Comparison of ENCODE assay signal across 9 mouse cellular contexts in genomic region chr1:136749188-136749587, GRCm38 (mm10).
DNase-seq lines count a peak whose midpoint lies in the region; ATAC-seq and TF ChIP-seq lines count a peak whose summit lies in the region.
"Had no signal": no experiment of that assay in that cellular context is flagged by ENCODE, and none has a peak within 500 bp of the region (broad histone marks: within the 10 kb centered on the region; RNA-seq: fewer than 3 reads in every experiment).

No protein-coding gene starts in this region.

- WGBS in hindbrain, embryonic 14.5 days = 55% methylated on average over 8 of the region's 8 CpGs
- WGBS in hindbrain, embryonic 12.5 days = 57% methylated on average over 8 of the region's 8 CpGs
- 63% methylated on average over 8 of the region's 8 CpGs for WGBS in lung, adult 2 months

- no peak overlapping the region for H3K9ac ChIP-seq in hindbrain, embryonic 14.5 days
- no peak overlapping the region for H3K9ac ChIP-seq in hindbrain, embryonic 12.5 days
- no peak overlapping the region for H3K9ac ChIP-seq in MEL (ENCODE audit: control insufficient read depth, low read depth, low read length, poor library complexity, severe bottlenecking)

- no peak for ATAC-seq in hindbrain, embryonic 14.5 days (ENCODE audit: low FRiP score)
- no peak for ATAC-seq in hindbrain, embryonic 12.5 days (ENCODE audit: low FRiP score)

- H3K36me3 ChIP-seq in hindbrain, embryonic 14.5 days (replicated peaks; ENCODE audit: control insufficient read depth, insufficient read depth) = no peaks in the 10 kb centered on the region
- H3K36me3 ChIP-seq in hindbrain, embryonic 12.5 days = no peaks in the 10 kb centered on the region
- H3K36me3 ChIP-seq in MEL (ENCODE audit: control insufficient read depth in 1 of 2, insufficient read depth in 2 of 2, low read length in 2 of 2) = no peaks in the 10 kb centered on the region

- H3K4me1 ChIP-seq in hindbrain, embryonic 14.5 days (replicated peaks; ENCODE audit: control insufficient read depth, insufficient read depth, low read length) = no peaks in the 10 kb centered on the region
- no peaks in the 10 kb centered on the region for H3K4me1 ChIP-seq in hindbrain, embryonic 12.5 days
- H3K4me1 ChIP-seq in MEL (ENCODE audit: control insufficient read depth in 1 of 2, insufficient read depth in 2 of 2, low read length in 2 of 2) = no peaks in the 10 kb centered on the region; a peak in 1 of 4 replicates
- H3K4me1 ChIP-seq in lung, adult 2 months (ENCODE audit: control insufficient read depth, insufficient read depth, low read length) = no peaks in the 10 kb centered on the region

- H3K9me3 ChIP-seq in hindbrain, embryonic 14.5 days (ENCODE audit: control insufficient read depth, low read length) = no peaks in the 10 kb centered on the region
- no peaks in the 10 kb centered on the region for H3K9me3 ChIP-seq in hindbrain, embryonic 12.5 days (replicated peaks)
- H3K9me3 ChIP-seq in MEL (replicated peaks; ENCODE audit: insufficient read depth, low read length) = no peaks in the 10 kb centered on the region

- no peaks in the 10 kb centered on the region for H3K27me3 ChIP-seq in hindbrain, embryonic 14.5 days (ENCODE audit: control insufficient read depth, insufficient read depth, low read length)
- H3K27me3 ChIP-seq in hindbrain, embryonic 12.5 days = no peaks in the 10 kb centered on the region
- no peaks in the 10 kb centered on the region for H3K27me3 ChIP-seq in MEL (ENCODE audit: control insufficient read depth in 1 of 2, insufficient read depth in 2 of 2, low read length in 2 of 2)

- no peak for TF ChIP-seq POLR2A in MEL (IDR thresholded peaks at IDR 0.05; ENCODE audit: control insufficient read depth in 1 of 2, insufficient read depth in 1 of 2, low read depth in 1 of 2, low read length in 2 of 2, poor library complexity in 1 of 2)
- TF ChIP-seq POLR2A in lung, adult 2 months (IDR thresholded peaks at IDR 0.05; ENCODE audit: borderline replicate concordance, extremely low read depth, low read depth, low read length) = no peak

- no peak for TF ChIP-seq EP300 in MEL (IDR thresholded peaks at IDR 0.05; ENCODE audit: low read depth in 1 of 2, low read length in 2 of 2)

- TF ChIP-seq RAD21 in MEL (IDR thresholded peaks at IDR 0.05; ENCODE audit: low read depth, low read length) = peak; percentile 48

- H3K4me3 ChIP-seq in hindbrain, embryonic 14.5 days (replicated peaks; ENCODE audit: low read length) = no peak overlapping the region
- H3K4me3 ChIP-seq in hindbrain, embryonic 12.5 days = no peak overlapping the region
- no peak overlapping the region for H3K4me3 ChIP-seq in MEL (ENCODE audit: control insufficient read depth in 1 of 2, insufficient read depth in 1 of 2, low read depth in 2 of 2, low read length in 2 of 2)
- no peak overlapping the region for H3K4me3 ChIP-seq in lung, adult 2 months (replicated peaks; ENCODE audit: extremely low read depth, low read depth, low read length)
- H3K4me3 ChIP-seq: erythroblast, embryonic 14.5 days had no signal

- no peak overlapping the region for H3K27ac ChIP-seq in hindbrain, embryonic 14.5 days
- H3K27ac ChIP-seq in hindbrain, embryonic 12.5 days = no peak overlapping the region
- no peak overlapping the region for H3K27ac ChIP-seq in MEL (ENCODE audit: control insufficient read depth, low read depth, low read length)

- no peak overlapping the region for H3K4me2 ChIP-seq in hindbrain, embryonic 14.5 days (replicated peaks)
- no peak overlapping the region for H3K4me2 ChIP-seq in hindbrain, embryonic 12.5 days (replicated peaks)

- peak; percentile 33 for DNase-seq in hindbrain, embryonic 14.5 days (ENCODE audit: low spot score)
- peak; percentile 42 to 44 for DNase-seq in B cell, adult 2 months
- peak; percentile 67 for DNase-seq in MEL (ENCODE audit: low read depth, low spot score)
- peak; percentile 74 for DNase-seq in embryo, embryonic 11 days
- peak; percentile 20 for DNase-seq in lung, adult 2 months
- peak; percentile 12 to 77 for DNase-seq in thymus, postnatal 10 days (ENCODE audit: low spot score in 2 of 2)
- DNase-seq in right cerebral cortex, postnatal 36 days (ENCODE audit: low spot score in 2 of 2) = no peak

- no peaks in the 10 kb centered on the region for H3K79me2 ChIP-seq in MEL (ENCODE audit: control insufficient read depth, insufficient read depth, low read length, poor library complexity)

- peak; percentile 56 to 75 (median 68) for TF ChIP-seq CTCF in MEL (IDR thresholded peaks at IDR 0.05 in 2 of 3, conservative IDR thresholded peaks at IDR 0.05 in 1 of 3; ENCODE audit: control insufficient read depth in 1 of 3, insufficient read depth in 1 of 3, low read depth in 2 of 3, low read length in 3 of 3, poor library complexity in 1 of 3, severe bottlenecking in 1 of 3)
- TF ChIP-seq CTCF in lung, adult 2 months (IDR thresholded peaks at IDR 0.05; ENCODE audit: insufficient read depth, low read length) = peak; percentile 59

TF ChIP-seq in MEL, 35 proteins besides CTCF, POLR2A, EP300 and RAD21:
- TF ChIP-seq BHLHE40 (IDR thresholded peaks at IDR 0.05; ENCODE audit: borderline replicate concordance, low read depth, low read length) (no peak), USF2 (IDR thresholded peaks at IDR 0.05; ENCODE audit: borderline replicate concordance in 1 of 2, insufficient read depth in 1 of 2, low read depth in 1 of 2, low read length in 2 of 2) (no peak), ETS1 (IDR thresholded peaks at IDR 0.05; ENCODE audit: low read depth, low read length) (no peak), TCF12 (IDR thresholded peaks at IDR 0.05; ENCODE audit: low read depth, low read length) (no peak), SMC3 (IDR thresholded peaks at IDR 0.05; ENCODE audit: low read depth, low read length) (peak; percentile 66), MAX (IDR thresholded peaks at IDR 0.05; ENCODE audit: low read length) (no peak), JUND (IDR thresholded peaks at IDR 0.05; ENCODE audit: low read depth, low read length) (no peak), SIN3A (IDR thresholded peaks at IDR 0.05; ENCODE audit: low read length) (no peak), ELF1 (IDR thresholded peaks at IDR 0.05; ENCODE audit: low read depth, low read length) (no peak), MYB (IDR thresholded peaks at IDR 0.05; ENCODE audit: low read depth, low read length) (no peak), MEF2A (IDR thresholded peaks at IDR 0.05; ENCODE audit: extremely low read depth, insufficient replicate concordance, low read depth, low read length, poor library complexity, severe bottlenecking) (no peak), ZC3H11A (IDR thresholded peaks at IDR 0.05; ENCODE audit: low read depth, low read length) (peak; percentile 22; the same call in 1 of the 2 replicates), ZNF384 (IDR thresholded peaks at IDR 0.05; ENCODE audit: low read depth, low read length) (no peak)

Comparison
In these comparisons a context has a peak if more than half of its experiments do, and no peak if none do; other contexts are left out.
1. DNase-seq: peak in hindbrain, embryonic 14.5 days (single experiment), B cell, adult 2 months (2 of 2), MEL (single experiment), embryo, embryonic 11 days (single experiment), lung, adult 2 months (single experiment) and thymus, postnatal 10 days (2 of 2); none in right cerebral cortex, postnatal 36 days (0 of 2).